Mouse (Mus musculus) hindbrain, embryonic 12.5 days (tissue): ENCODE measurements at regions not wholly inside any gene's neighbourhood (a gene's known extent, or its start where the extent isn't known, plus 50 kb on each side); places are given as distances from the start of the nearest gene placed in this dataset.

ENCODE experiments used
- ATAC-seq: fragments of 200-750 bp; cut with Nextera tagmentation; 2 replicates; pipeline ENCODE4 v1.8.0; 2017; ENCODE audit warnings: moderate TSS enrichment; ENCODE audit not compliant: low FRiP score
- H3K27ac ChIP-seq: fragments of 300-500 bp; sonication (generic); 2 replicates; pipeline ENCODE4 v1.5.1; 2016; ENCODE audit warnings: mild to moderate bottlenecking
- H3K27me3 ChIP-seq: fragments of 300-500 bp; sonication (generic); 2 replicates; pipeline ENCODE4 v1.6.1; 2016; ENCODE audit warnings: mild to moderate bottlenecking
- H3K36me3 ChIP-seq: fragments of 300-500 bp; sonication (generic); 2 replicates; pipeline ENCODE4 v1.6.1; 2016; ENCODE audit warnings: mild to moderate bottlenecking
- H3K4me1 ChIP-seq: fragments of 300-500 bp; sonication (generic); 2 replicates; pipeline ENCODE4 v1.6.1; 2016
- H3K4me2 ChIP-seq: fragments of 300-500 bp; sonication (generic); replicated peaks from 2 replicates; pipeline ENCODE4 v1.6.1; 2016; ENCODE audit warnings: mild to moderate bottlenecking
- H3K4me3 ChIP-seq: fragments of 300-500 bp; sonication (generic); 2 replicates; pipeline ENCODE4 v1.5.1; 2016; ENCODE audit warnings: mild to moderate bottlenecking
- H3K9ac ChIP-seq: fragments of 300-500 bp; sonication (generic); 2 replicates; pipeline ENCODE4 v1.6.1; 2016; ENCODE audit warnings: mild to moderate bottlenecking, moderate library complexity
- H3K9me3 ChIP-seq: fragments of 300-500 bp; sonication (generic); replicated peaks from 2 replicates; pipeline ENCODE4 v1.6.1; 2016; ENCODE audit warnings: mild to moderate bottlenecking
- WGBS: fragments of 180-500 bp; shearing (Covaris S2); methylation state at CpG from one replicate; pipeline ENCODE4 v1.1.7; 2016; 5-methylcytosine and 5-hydroxymethylcytosine counted together

- Histone ChIP-seq H3K27ac (no peak overlapping the region), H3K9me3 (no peaks in the 10 kb centered on the region), H3K4me1 (peaks cover 28% of the 10 kb centered on the region), H3K9ac (no peak overlapping the region), H3K36me3 (no peaks in the 10 kb centered on the region), H3K4me2 (no peak overlapping the region), H3K27me3 (peaks cover 74% of the 10 kb centered on the region), H3K4me3 (no peak overlapping the region)
- no peak for ATAC-seq
- WGBS: 81% methylated on average over 14 of the region's 14 CpGs
These were observed 52.3 kb downstream of the A230072I06Rik start for GRCm38 (mm10) chr8:12330886-12331285.

- Histone ChIP-seq H3K4me1 (peaks cover 26% of the 10 kb centered on the region), H3K4me2 (no peak overlapping the region), H3K36me3 (no peaks in the 10 kb centered on the region), H3K4me3 (no peak overlapping the region), H3K9ac (no peak overlapping the region), H3K27ac (no peak overlapping the region), H3K9me3 (no peaks in the 10 kb centered on the region), H3K27me3 (peaks cover 78% of the 10 kb centered on the region)
- ATAC-seq: no peak
- WGBS: 81% methylated on average over 7 of the region's 7 CpGs
These were observed 53.0 kb downstream of the A230072I06Rik start for GRCm38 (mm10) chr8:12331652-12332051.

DNA sequence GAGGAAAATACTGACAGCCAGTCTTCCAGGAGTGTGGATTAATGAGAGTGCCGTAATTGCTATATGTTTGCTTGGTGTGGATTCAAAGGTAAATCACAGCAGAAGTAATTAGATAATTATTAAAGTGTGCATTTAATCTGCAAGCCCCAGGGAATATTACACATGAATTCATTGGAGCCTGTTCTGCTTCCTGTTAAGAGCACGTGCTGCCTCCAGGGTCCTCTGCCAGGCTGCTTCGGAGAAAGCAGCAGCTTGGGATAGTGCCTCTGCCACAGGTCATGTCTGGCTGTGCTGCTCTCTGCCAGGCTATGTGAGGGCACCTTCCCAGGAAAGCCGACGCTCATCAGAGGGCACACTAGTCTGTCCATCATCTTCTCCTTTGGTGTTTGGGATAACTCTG lies 55.5 kb downstream of the A230072I06Rik start:
- H3K4me2 ChIP-seq: no peak overlapping the region
- peaks cover 9% of the 10 kb centered on the region; the same call in 1 of the 2 replicates for H3K4me1 ChIP-seq
- 59% methylated on average over 5 of the region's 5 CpGs for WGBS
- no peak overlapping the region for H3K27ac ChIP-seq
- no peak overlapping the region for H3K9ac ChIP-seq
- H3K27me3 ChIP-seq: peaks cover 85% of the 10 kb centered on the region
- no peak overlapping the region for H3K4me3 ChIP-seq
- no peaks in the 10 kb centered on the region for H3K9me3 ChIP-seq
- no peak for ATAC-seq
- no peaks in the 10 kb centered on the region for H3K36me3 ChIP-seq

DNA sequence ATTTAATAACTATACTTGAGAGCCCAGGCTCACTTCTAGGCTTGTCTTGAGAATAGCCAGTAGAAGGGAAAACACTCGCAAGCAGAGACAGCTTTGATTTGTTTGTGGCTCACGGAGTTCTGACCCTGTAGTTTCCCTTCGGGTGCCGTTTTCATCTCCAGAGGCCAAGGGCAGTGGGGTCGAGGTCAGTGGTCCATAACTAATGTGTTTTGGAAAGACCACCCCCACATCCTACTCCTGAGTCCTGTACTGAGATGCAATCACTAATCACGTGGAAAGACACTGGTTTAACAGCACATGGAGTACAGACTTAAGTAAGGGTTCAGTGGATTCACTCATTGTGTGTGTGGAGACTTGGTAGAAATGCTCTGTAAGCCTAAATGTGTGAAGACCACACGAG lies 56.0 kb downstream of the A230072I06Rik start:
- no peaks in the 10 kb centered on the region for H3K36me3 ChIP-seq
- H3K27ac ChIP-seq: no peak overlapping the region
- H3K27me3 ChIP-seq: peaks cover 80% of the 10 kb centered on the region
- H3K4me3 ChIP-seq: no peak overlapping the region
- H3K4me2 ChIP-seq: no peak overlapping the region
- ATAC-seq: no peak
- H3K9me3 ChIP-seq: no peaks in the 10 kb centered on the region
- H3K4me1 ChIP-seq: peaks cover 11% of the 10 kb centered on the region; the same call in 1 of the 2 replicates
- no peak overlapping the region for H3K9ac ChIP-seq
- 28% methylated on average over 7 of the region's 7 CpGs for WGBS

- H3K36me3 ChIP-seq: no peaks in the 10 kb centered on the region
- H3K27ac ChIP-seq: no peak overlapping the region
- H3K4me1 ChIP-seq: peaks cover 7% of the 10 kb centered on the region; the same call in 1 of the 2 replicates
- H3K9me3 ChIP-seq: no peaks in the 10 kb centered on the region
- 36% methylated on average over 17 of the region's 17 CpGs for whole genome bisulfite sequencing
- ATAC-seq: peak; percentile 26; the same call in 1 of the 2 replicates
- peaks cover 42% of the 10 kb centered on the region for H3K27me3 ChIP-seq
- no peak overlapping the region for H3K9ac ChIP-seq
- H3K4me2 ChIP-seq: no peak overlapping the region
- no peak overlapping the region for H3K4me3 ChIP-seq
These were observed 55.8 kb upstream of the Sox1 start for GRCm38 (mm10) chr8:12339149-12339924.

DNA sequence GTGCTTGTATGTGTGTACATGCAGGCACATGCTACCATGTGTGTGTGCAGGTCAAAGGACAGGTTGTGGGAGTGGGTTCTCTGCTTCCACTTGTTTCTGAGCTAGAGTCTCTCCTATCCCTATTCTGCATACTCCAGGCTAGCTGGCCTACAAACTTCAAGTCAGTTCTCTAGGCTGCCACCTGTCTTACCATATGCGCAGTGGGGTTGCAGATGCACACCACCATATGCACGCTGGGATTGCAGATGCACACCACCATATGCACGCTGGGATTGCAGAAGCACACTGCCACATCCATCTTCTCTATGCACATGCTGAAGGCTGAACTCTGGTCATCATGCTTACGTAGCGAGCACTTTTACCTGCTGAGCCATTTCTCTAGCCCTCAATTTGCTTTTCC lies 54.1 kb upstream of the Sox1 start:
- peaks cover 27% of the 10 kb centered on the region for H3K27me3 ChIP-seq

More for the DNA sequence above, 54.1 kb upstream of the Sox1 start:
- Histone ChIP-seq H3K9me3 (no peaks in the 10 kb centered on the region), H3K4me2 (no peak overlapping the region), H3K27ac (no peak overlapping the region), H3K36me3 (no peaks in the 10 kb centered on the region), H3K4me3 (no peak overlapping the region), H3K9ac (no peak overlapping the region), H3K4me1 (peaks cover 7% of the 10 kb centered on the region; the same call in 1 of the 2 replicates)
- 76% methylated on average over 5 of the region's 5 CpGs for WGBS
- ATAC-seq: no peak
